Comparison of ENCODE assay signal across 26 mouse cellular contexts in genomic region chr17:69499441-69499840, GRCm38 (mm10).
DNase-seq lines count a peak whose midpoint lies in the region; ATAC-seq lines count a peak whose summit lies in the region.
"Had no signal": no experiment of that assay in that cellular context is flagged by ENCODE, and none has a peak within 500 bp of the region (broad histone marks: within the 10 kb centered on the region; RNA-seq: fewer than 3 reads in every experiment).

No protein-coding gene starts in this region.

- 28% methylated on average over 6 of the region's 6 CpGs for WGBS in hindbrain, embryonic 10.5 days
- 18% methylated on average over 6 of the region's 6 CpGs for WGBS in hindbrain, embryonic 12.5 days
- WGBS in embryonic facial prominence, embryonic 11.5 days: 19% methylated on average over 6 of the region's 6 CpGs
- WGBS in midbrain, embryonic 14.5 days: 14% methylated on average over 6 of the region's 6 CpGs
- WGBS in kidney, embryonic 15.5 days: 36% methylated on average over 6 of the region's 6 CpGs

- H3K36me3 ChIP-seq in hindbrain, embryonic 10.5 days: no peaks in the 10 kb centered on the region
- H3K36me3 ChIP-seq in hindbrain, embryonic 12.5 days: no peaks in the 10 kb centered on the region
- H3K36me3 ChIP-seq in embryonic facial prominence, embryonic 11.5 days (replicated peaks; ENCODE audit: control insufficient read depth, insufficient read depth, low read depth, low read length): no peaks in the 10 kb centered on the region
- H3K36me3 ChIP-seq in midbrain, embryonic 14.5 days (ENCODE audit: control insufficient read depth, insufficient read depth, low read length): no peaks in the 10 kb centered on the region
- H3K36me3 ChIP-seq in kidney, embryonic 15.5 days: no peaks in the 10 kb centered on the region
- H3K36me3 ChIP-seq: forebrain, embryonic 10.5 days; G1E; heart, embryonic 13.5 days; neural tube, embryonic 13.5 days had no signal

- H3K9me3 ChIP-seq in hindbrain, embryonic 10.5 days: no peaks in the 10 kb centered on the region
- H3K9me3 ChIP-seq in hindbrain, embryonic 12.5 days (replicated peaks): no peaks in the 10 kb centered on the region
- H3K9me3 ChIP-seq in embryonic facial prominence, embryonic 11.5 days (replicated peaks; ENCODE audit: control insufficient read depth, low read length): no peaks in the 10 kb centered on the region
- H3K9me3 ChIP-seq in midbrain, embryonic 14.5 days (ENCODE audit: control insufficient read depth, low read length): no peaks in the 10 kb centered on the region
- no peaks in the 10 kb centered on the region for H3K9me3 ChIP-seq in kidney, embryonic 15.5 days (replicated peaks)
- H3K9me3 ChIP-seq: forebrain, embryonic 10.5 days; heart, embryonic 13.5 days; neural tube, embryonic 13.5 days had no signal

- no peak overlapping the region for H3K9ac ChIP-seq in hindbrain, embryonic 12.5 days
- no peak overlapping the region for H3K9ac ChIP-seq in embryonic facial prominence, embryonic 11.5 days (replicated peaks; ENCODE audit: low read length)
- H3K9ac ChIP-seq in midbrain, embryonic 14.5 days (replicated peaks; ENCODE audit: low read length): no peak overlapping the region
- H3K9ac ChIP-seq in kidney, embryonic 15.5 days: no peak overlapping the region
- H3K9ac ChIP-seq: heart, embryonic 13.5 days; liver, embryonic 14.5 days; lung, embryonic 14.5 days; neural tube, embryonic 13.5 days had no signal

- peak; percentile 25 for DNase-seq in hindbrain, embryonic 10.5 days (ENCODE audit: low spot score)
- DNase-seq in embryo, embryonic 10.5 days (ENCODE audit: low spot score): peak; percentile 32
- DNase-seq in embryonic facial prominence, embryonic 11.5 days (ENCODE audit: low spot score): peak; percentile 17
- peak; percentile 34 for DNase-seq in midbrain, embryonic 14.5 days
- no peak for DNase-seq in ovary, adult 18-20 months (ENCODE audit: low spot score)
- DNase-seq: adrenal gland, postnatal 36 days; B cell, adult 2 months; cerebellum, adult 11 months; cerebellum, adult 9-11 months; heart, postnatal 14 days; kidney, postnatal 36 days; layer of hippocampus, postnatal 36 days; lung, embryonic 14.5 days had no signal

- H3K27me3 ChIP-seq in hindbrain, embryonic 10.5 days (ENCODE audit: insufficient read depth, poor library complexity, severe bottlenecking): no peaks in the 10 kb centered on the region
- H3K27me3 ChIP-seq in hindbrain, embryonic 12.5 days: no peaks in the 10 kb centered on the region
- no peaks in the 10 kb centered on the region for H3K27me3 ChIP-seq in embryonic facial prominence, embryonic 11.5 days (ENCODE audit: control insufficient read depth, insufficient read depth, low read length)
- H3K27me3 ChIP-seq in midbrain, embryonic 14.5 days (ENCODE audit: control insufficient read depth, insufficient read depth, low read length): no peaks in the 10 kb centered on the region
- no peaks in the 10 kb centered on the region for H3K27me3 ChIP-seq in kidney, embryonic 15.5 days
- H3K27me3 ChIP-seq: CH12.LX; heart, embryonic 13.5 days; neural tube, embryonic 13.5 days had no signal

- no peak for ATAC-seq in hindbrain, embryonic 12.5 days (ENCODE audit: low FRiP score)
- peak; percentile 72; the same call in 1 of the 2 replicates for ATAC-seq in embryonic facial prominence, embryonic 11.5 days (replicated peaks; ENCODE audit: insufficient number of reproducible peaks, low FRiP score, low TSS enrichment, low read depth)
- ATAC-seq in midbrain, embryonic 14.5 days (ENCODE audit: low FRiP score, low TSS enrichment): 0 out of 2 replicates have a peak, but pooled peaks have one; percentile 31
- no peak for ATAC-seq in kidney, embryonic 15.5 days (replicated peaks; ENCODE audit: low FRiP score)
- ATAC-seq: hindbrain, postnatal 0 days; intestine, postnatal 0 days; Patski had no signal

- H3K4me3 ChIP-seq in hindbrain, embryonic 10.5 days: no peak overlapping the region
- H3K4me3 ChIP-seq in hindbrain, embryonic 12.5 days: no peak overlapping the region
- no peak overlapping the region for H3K4me3 ChIP-seq in embryonic facial prominence, embryonic 11.5 days (ENCODE audit: low read depth, low read length)
- no peak overlapping the region for H3K4me3 ChIP-seq in midbrain, embryonic 14.5 days (replicated peaks; ENCODE audit: low read depth, low read length)
- no peak overlapping the region for H3K4me3 ChIP-seq in kidney, embryonic 15.5 days (replicated peaks)
- H3K4me3 ChIP-seq: forebrain, embryonic 10.5 days; heart, embryonic 13.5 days; myocyte; neural tube, embryonic 13.5 days had no signal

- H3K4me1 ChIP-seq in hindbrain, embryonic 10.5 days (replicated peaks): peaks cover 5% of the 10 kb centered on the region; the same call in 1 of the 2 replicates
- no peaks in the 10 kb centered on the region for H3K4me1 ChIP-seq in hindbrain, embryonic 12.5 days
- H3K4me1 ChIP-seq in embryonic facial prominence, embryonic 11.5 days (ENCODE audit: control insufficient read depth, insufficient read depth, low read length): no peaks in the 10 kb centered on the region
- no peaks in the 10 kb centered on the region for H3K4me1 ChIP-seq in midbrain, embryonic 14.5 days (ENCODE audit: control insufficient read depth, insufficient read depth, low read length)
- H3K4me1 ChIP-seq in kidney, embryonic 15.5 days: no peaks in the 10 kb centered on the region
- H3K4me1 ChIP-seq: heart, embryonic 13.5 days; neural tube, embryonic 13.5 days had no signal

- no peak overlapping the region for H3K27ac ChIP-seq in hindbrain, embryonic 10.5 days
- H3K27ac ChIP-seq in hindbrain, embryonic 12.5 days: no peak overlapping the region
- H3K27ac ChIP-seq in embryonic facial prominence, embryonic 11.5 days (replicated peaks; ENCODE audit: low read depth, low read length): no peak overlapping the region
- H3K27ac ChIP-seq in midbrain, embryonic 14.5 days (replicated peaks; ENCODE audit: low read depth, low read length): no peak overlapping the region
- no peak overlapping the region for H3K27ac ChIP-seq in kidney, embryonic 15.5 days
- H3K27ac ChIP-seq: forebrain, embryonic 10.5 days; heart, embryonic 13.5 days; hindbrain, postnatal 0 days; liver, embryonic 14.5 days; neural tube, embryonic 13.5 days; stomach, postnatal 0 days had no signal

- H3K4me2 ChIP-seq in hindbrain, embryonic 12.5 days (replicated peaks): no peak overlapping the region
- no peak overlapping the region for H3K4me2 ChIP-seq in embryonic facial prominence, embryonic 11.5 days (ENCODE audit: low read depth, low read length)
- H3K4me2 ChIP-seq in midbrain, embryonic 14.5 days (ENCODE audit: low read length): peak overlapping the region; percentile 12; the same call in 1 of the 2 replicates
- H3K4me2 ChIP-seq in kidney, embryonic 15.5 days: no peak overlapping the region
- H3K4me2 ChIP-seq: heart, embryonic 13.5 days; lung, embryonic 14.5 days; neural tube, embryonic 13.5 days had no signal

Comparison
In these comparisons a context has a peak if more than half of its experiments do, and no peak if none do; other contexts are left out.
1. ATAC-seq: peak in embryonic facial prominence, embryonic 11.5 days (single experiment) and midbrain, embryonic 14.5 days (single experiment); none in hindbrain, embryonic 12.5 days (single experiment) and kidney, embryonic 15.5 days (single experiment).